Mouse (Mus musculus) olfactory bulb, adult 2 months (tissue): ENCODE measurements around the gene Katnb1. TPM values are rescaled to one million over a fixed set of nuclear protein-coding genes. Genes with fewer than 3 reads are reported as not detected.

Experiments used
- H3K27ac ChIP-seq: fragments of 200-500 bp; 2 replicates; pipeline ENCODE4 v1.5.1; 2012; ENCODE audit warnings: low read depth, low read length; ENCODE audit not compliant: insufficient read depth
- H3K4me1 ChIP-seq: fragments of 200-500 bp; 2 replicates; pipeline ENCODE4 v1.6.1; 2012; ENCODE audit warnings: low read length; ENCODE audit not compliant: control insufficient read depth, insufficient read depth
- H3K4me3 ChIP-seq: fragments of 200-500 bp; 2 replicates; pipeline ENCODE4 v1.5.1; 2012; ENCODE audit warnings: mild to moderate bottlenecking, low read depth, low read length, moderate library complexity; ENCODE audit not compliant: insufficient read depth
- CTCF ChIP-seq: fragments of 200-500 bp; IDR thresholded peaks from 2 replicates; pipeline ENCODE4 v1.5.1; 2012; ENCODE audit warnings: low read depth, mild to moderate bottlenecking, low read length, moderate library complexity; ENCODE audit not compliant: insufficient read depth
- POLR2A ChIP-seq: fragments of 200-500 bp; IDR thresholded peaks from 2 replicates; pipeline ENCODE4 v1.6.1; 2012; ENCODE audit warnings: mild to moderate bottlenecking, low read depth, low read length, moderate library complexity; ENCODE audit not compliant: insufficient read depth
- WGBS: fragments of 180-500 bp; shearing (Covaris S2); methylation state at CpG from one replicate; pipeline ENCODE4 v1.1.7; 2018; 5-methylcytosine and 5-hydroxymethylcytosine counted together
- polyA plus RNA-seq: library from polyadenylated mRNA; stranded (reverse); fragments of >200 nt; gene quantifications from 2 replicates; pipeline ENCODE4 v1.2.4, GENCODE M21; 2012; ENCODE audit warnings: low replicate concordance; ENCODE audit not compliant: missing spikeins, insufficient read depth, insufficient read length

The Katnb1 gene
- polyA plus RNA-seq, 1 experiment: not detected

DNA sequence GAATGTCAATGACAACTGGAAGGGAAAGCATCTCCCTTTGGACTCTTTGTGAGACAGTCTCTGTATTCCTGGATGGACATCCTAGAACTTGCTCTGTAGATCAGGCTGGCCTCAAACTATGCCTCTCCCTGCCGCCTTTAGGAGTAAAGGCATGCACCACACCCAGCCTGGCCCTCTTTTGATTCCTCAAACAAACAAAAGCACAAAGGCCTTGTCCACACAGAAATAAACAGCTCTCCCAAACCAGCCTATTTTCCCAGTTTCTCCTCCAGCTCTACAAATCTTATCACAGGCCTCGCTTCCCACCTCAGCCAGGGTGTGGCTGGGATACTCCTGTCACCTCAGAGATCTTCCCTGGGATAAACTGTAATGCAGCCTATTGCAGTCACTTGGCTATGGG lies 53.2 kb downstream of the Katnb1 start:
- peaks cover 17% of the 10 kb centered on the region for H3K4me1 ChIP-seq
- no peak overlapping the region for H3K4me3 ChIP-seq
- no peak for TF ChIP-seq CTCF
- TF ChIP-seq POLR2A: no peak
- H3K27ac ChIP-seq: no peak overlapping the region
- WGBS: 91% methylated on average over 2 of the region's 2 CpGs

- Histone ChIP-seq H3K4me3 (no peak overlapping the region), H3K4me1 (peaks cover 18% of the 10 kb centered on the region), H3K27ac (no peak overlapping the region)
- WGBS: 46% methylated on average over 3 of the region's 3 CpGs
- TF ChIP-seq POLR2A (no peak), CTCF (no peak)
Observed at GRCm38 (mm10) chr8:95135242-95135641, 54.3 kb downstream of the Katnb1 start.

DNA sequence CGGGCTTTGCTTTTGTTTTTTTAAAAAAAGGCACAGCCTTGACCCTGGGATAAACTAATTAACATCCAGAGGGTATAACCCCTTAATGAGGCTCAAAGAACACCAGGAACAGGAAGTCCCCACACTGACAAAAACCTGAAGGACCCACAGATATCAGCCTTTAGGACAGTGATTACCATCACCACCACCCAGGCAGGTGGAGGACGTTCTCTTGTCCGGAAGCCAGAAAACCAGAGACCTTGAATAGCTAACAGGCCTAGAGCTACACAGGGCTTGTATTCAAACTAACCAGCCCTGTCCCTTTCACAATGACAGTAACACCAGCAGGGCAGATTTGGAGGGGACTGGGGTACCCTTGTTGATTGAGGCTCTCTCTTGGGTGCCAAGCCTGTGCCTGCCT lies 55.2 kb downstream of the Katnb1 start:
- peaks cover 21% of the 10 kb centered on the region for H3K4me1 ChIP-seq
- no peak overlapping the region for H3K27ac ChIP-seq
- WGBS: 88% methylated on average over 3 of the region's 3 CpGs
- H3K4me3 ChIP-seq: no peak overlapping the region
- TF ChIP-seq POLR2A (no peak), CTCF (no peak)

DNA sequence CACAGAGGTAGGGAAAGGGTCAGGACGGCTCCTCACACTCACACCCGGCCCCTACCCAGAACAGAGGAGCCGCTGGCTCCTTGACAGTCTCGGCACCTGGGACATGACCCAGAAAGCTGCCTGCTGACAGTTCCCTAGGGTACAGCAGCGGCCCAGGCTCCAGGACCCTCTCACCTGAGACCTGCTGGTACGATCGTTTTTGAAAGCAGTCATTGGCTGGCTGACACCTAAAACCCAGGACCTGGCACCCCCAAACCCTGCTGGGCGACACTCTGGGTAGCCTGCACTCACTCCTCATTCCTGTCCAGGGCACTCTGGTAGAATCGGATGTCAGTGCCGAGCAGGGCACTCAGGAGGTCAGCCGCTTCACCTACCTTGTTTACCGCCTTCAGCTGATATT lies 56.2 kb downstream of the Katnb1 start:
- no peak overlapping the region for H3K4me3 ChIP-seq
- H3K27ac ChIP-seq: no peak overlapping the region
- 75% methylated on average over 12 of the region's 12 CpGs for WGBS

DNA sequence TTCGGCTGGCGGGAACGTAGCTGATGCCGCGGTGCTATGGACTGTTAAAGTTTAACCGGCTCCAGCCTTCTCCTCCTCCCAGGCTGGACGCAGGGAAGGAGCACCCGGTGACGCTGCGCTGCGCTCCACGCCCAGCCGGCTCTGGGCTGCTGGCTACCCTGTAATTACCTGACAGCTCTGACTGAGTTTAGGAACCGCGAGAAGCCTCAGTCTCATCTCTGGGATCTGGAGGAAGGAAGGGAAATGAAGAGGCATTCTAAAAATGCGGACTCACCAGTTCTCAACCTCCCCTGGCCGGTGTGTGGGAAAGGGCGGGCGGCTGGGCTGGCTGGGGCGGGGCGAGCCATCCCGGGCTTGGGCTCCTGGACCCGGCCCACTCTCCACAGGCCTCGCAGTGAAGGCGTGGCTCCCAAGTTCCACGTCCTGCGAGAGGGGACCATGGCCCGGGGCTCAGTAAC lies 56.7 kb downstream of the Katnb1 start:
- peaks cover 25% of the 10 kb centered on the region for H3K4me1 ChIP-seq
- no peak overlapping the region for H3K27ac ChIP-seq
- TF ChIP-seq POLR2A: no peak
- TF ChIP-seq CTCF: no peak
- H3K4me3 ChIP-seq: no peak overlapping the region
- WGBS: 32% methylated on average over 28 of the region's 28 CpGs

More for the DNA sequence above, 56.2 kb downstream of the Katnb1 start:
- H3K4me1 ChIP-seq: peaks cover 23% of the 10 kb centered on the region
- no peak for TF ChIP-seq CTCF
- TF ChIP-seq POLR2A: no peak

GRCm38 (mm10) chr8:95138341-95139050 lies 57.5 kb downstream of the Katnb1 start:
- peaks cover 33% of the 10 kb centered on the region for H3K4me1 ChIP-seq
- TF ChIP-seq POLR2A (no peak), CTCF (no peak)
- WGBS: 46% methylated on average over 6 of the region's 6 CpGs
- H3K4me3 ChIP-seq: no peak overlapping the region
- no peak overlapping the region for H3K27ac ChIP-seq

GRCm38 (mm10) chr8:95139051-95139365 lies 58.0 kb downstream of the Katnb1 start:
- no peak for TF ChIP-seq POLR2A
- TF ChIP-seq CTCF: no peak
- H3K27ac ChIP-seq: no peak overlapping the region
- H3K4me1 ChIP-seq: peaks cover 33% of the 10 kb centered on the region
- H3K4me3 ChIP-seq: no peak overlapping the region
- 59% methylated on average over 1 of the region's 1 CpGs for WGBS

DNA sequence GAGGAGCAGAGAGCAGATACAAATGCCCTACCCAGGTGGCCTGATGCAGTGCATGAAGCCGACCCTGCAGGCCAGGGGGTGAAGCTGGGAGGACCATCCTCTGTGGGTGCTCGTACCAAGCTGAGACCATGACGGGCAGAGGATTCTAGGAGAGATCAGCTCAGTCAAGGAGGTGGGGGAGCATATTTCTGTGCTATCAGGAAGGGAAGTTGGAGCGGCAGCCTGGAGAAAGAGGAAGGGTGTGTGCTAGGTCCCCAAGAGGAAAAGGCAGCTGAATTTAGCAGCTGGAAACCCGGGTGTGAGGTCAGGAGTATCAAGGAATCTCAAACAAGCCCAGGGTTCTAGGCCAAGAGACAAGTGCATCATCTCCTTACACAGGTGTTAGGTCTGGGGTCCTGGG lies 59.6 kb downstream of the Katnb1 start:
- TF ChIP-seq POLR2A: no peak
- no peak for TF ChIP-seq CTCF
- Histone ChIP-seq H3K4me3 (no peak overlapping the region), H3K4me1 (peaks cover 33% of the 10 kb centered on the region), H3K27ac (no peak overlapping the region)
- 79% methylated on average over 5 of the region's 5 CpGs for WGBS

DNA sequence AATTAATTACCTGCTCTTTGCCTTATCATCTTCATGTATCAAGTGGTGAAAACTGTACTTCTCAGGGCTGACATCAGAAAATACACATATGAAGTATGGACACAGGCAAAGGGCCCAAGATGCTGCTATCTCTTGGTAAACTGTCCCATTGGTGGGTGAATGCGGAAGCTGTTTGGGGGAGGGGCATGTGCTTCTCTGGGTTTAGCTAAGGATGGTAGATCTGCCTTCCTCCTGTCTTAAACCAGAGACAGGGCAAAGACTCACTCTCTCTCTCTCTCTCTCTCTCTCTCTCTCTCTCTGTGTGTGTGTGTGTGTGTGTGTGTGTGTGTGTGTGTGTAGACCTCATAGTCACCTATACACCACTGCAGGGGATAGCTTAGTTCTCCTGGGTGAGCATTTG lies 60.0 kb downstream of the Katnb1 start:
- peaks cover 33% of the 10 kb centered on the region for H3K4me1 ChIP-seq
- TF ChIP-seq POLR2A (no peak), CTCF (no peak)
- H3K4me3 ChIP-seq: no peak overlapping the region
- 93% methylated on average over 1 of the region's 1 CpGs for WGBS
- no peak overlapping the region for H3K27ac ChIP-seq
